Mouse (Mus musculus): ENCODE measurements around the gene Coq5.

GRCm38 (mm10) chr5:115261880-115262279 is 17.6 kb upstream of the Coq5 start:
- TF ChIP-seq CTCF (IDR thresholded peaks at IDR 0.05 in 2 of 3, conservative IDR thresholded peaks at IDR 0.05 in 1 of 3; ENCODE audit: control insufficient read depth in 1 of 3, insufficient read depth in 1 of 3, low read depth in 2 of 3, low read length in 3 of 3, poor library complexity in 1 of 3, severe bottlenecking in 1 of 3) (no peak), POLR2AphosphoS5 (IDR thresholded peaks at IDR 0.05; ENCODE audit: borderline replicate concordance, low read depth, low read length) (no peak), JUND (IDR thresholded peaks at IDR 0.05; ENCODE audit: low read depth, low read length) (no peak), ETS1 (IDR thresholded peaks at IDR 0.05; ENCODE audit: low read depth, low read length) (no peak), USF1 (IDR thresholded peaks at IDR 0.05; ENCODE audit: low read depth, low read length) (no peak), MYC (IDR thresholded peaks at IDR 0.05; ENCODE audit: low read depth, low read length) (no peak), HCFC1 (IDR thresholded peaks at IDR 0.05; ENCODE audit: low read depth, low read length) (no peak), RAD21 (IDR thresholded peaks at IDR 0.05; ENCODE audit: low read depth, low read length) (no peak), SMC3 (IDR thresholded peaks at IDR 0.05; ENCODE audit: low read depth, low read length) (no peak), TAL1 (IDR thresholded peaks at IDR 0.05; ENCODE audit: low read length) (no peak), POLR2A (IDR thresholded peaks at IDR 0.05; ENCODE audit: control insufficient read depth in 1 of 2, insufficient read depth in 1 of 2, low read depth in 1 of 2, low read length in 2 of 2, poor library complexity in 1 of 2) (no peak), ZNF384 (IDR thresholded peaks at IDR 0.05; ENCODE audit: low read depth, low read length) (no peak), MAFK (IDR thresholded peaks at IDR 0.05; ENCODE audit: borderline replicate concordance, low read depth, low read length) (no peak)

Data from MEL (cell line).